11 mouse cellular contexts compared by ENCODE assay signal in the genomic region with DNA sequence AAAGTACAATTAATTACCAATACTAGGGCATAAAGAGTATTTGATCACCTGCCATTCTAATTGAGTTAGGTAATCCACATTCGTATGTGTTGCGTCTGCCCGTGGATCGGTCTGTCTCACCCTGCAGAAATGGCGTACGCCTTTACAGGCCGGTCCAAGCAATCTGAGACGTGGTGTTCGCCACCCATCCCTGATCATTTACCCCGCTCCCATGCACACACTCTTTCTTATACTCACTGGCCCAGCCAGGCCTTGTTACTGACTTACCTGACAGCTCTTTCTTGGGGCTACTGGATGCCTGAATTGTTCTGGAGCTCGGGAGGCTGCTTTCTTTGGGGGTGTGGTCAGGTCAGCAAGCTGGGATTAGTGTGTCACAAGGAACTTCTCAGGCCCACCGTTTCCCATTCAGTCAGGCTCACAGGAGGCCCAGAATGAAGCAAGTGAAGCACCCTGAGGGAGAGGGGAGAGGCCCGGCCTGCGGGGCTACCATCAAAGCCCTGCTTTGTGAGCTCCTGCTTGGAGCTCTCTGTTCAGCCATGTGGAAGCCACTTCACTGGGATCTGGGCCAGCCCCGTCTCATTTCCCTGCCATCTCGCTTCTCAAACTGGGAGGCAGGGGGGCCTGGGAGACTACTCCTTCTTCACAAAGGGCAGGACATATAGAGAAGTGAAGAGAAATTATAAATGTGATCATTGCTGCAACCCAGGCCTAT. TPM values are rescaled to one million over a fixed set of nuclear protein-coding genes. Genes with fewer than 3 reads are reported as not detected.
DNase-seq lines count a peak whose midpoint lies in the region; ATAC-seq and TF ChIP-seq lines count a peak whose summit lies in the region.
"Had no signal": no experiment of that assay in that cellular context is flagged by ENCODE, and none has a peak within 500 bp of the region (broad histone marks: within the 10 kb centered on the region; RNA-seq: fewer than 3 reads in every experiment).

TSS of gene Rlbp1 (minus strand) at position 627 of the 712 bp plus-strand sequence.

- H3K27ac ChIP-seq in embryonic facial prominence, embryonic 14.5 days (replicated peaks; ENCODE audit: low read depth, low read length): no peak within 1 kb of the TSS; the same call in 1 of the 2 replicates
- H3K27ac ChIP-seq in left cerebral cortex, adult 2 months: no peak within 1 kb of the TSS
- H3K27ac ChIP-seq in neural tube, embryonic 13.5 days (replicated peaks): peak within 1 kb of the TSS; percentile 55
- H3K27ac ChIP-seq in liver, embryonic 12.5 days: no peak within 1 kb of the TSS
- H3K27ac ChIP-seq: gastrocnemius, adult 2 months had no signal

- intact Hi-C loops in left cerebral cortex, adult 2 months (cut with DNase I): no loop called here

- no peaks in the 10 kb centered on the region for H3K27me3 ChIP-seq in embryonic facial prominence, embryonic 14.5 days (replicated peaks; ENCODE audit: control insufficient read depth, insufficient read depth, low read length)
- H3K27me3 ChIP-seq in neural tube, embryonic 13.5 days: no peaks in the 10 kb centered on the region
- peaks cover 14% of the 10 kb centered on the region; the same call in 1 of the 2 replicates for H3K27me3 ChIP-seq in liver, embryonic 12.5 days (replicated peaks)

- H3K9me3 ChIP-seq in embryonic facial prominence, embryonic 14.5 days (ENCODE audit: control insufficient read depth, low read length): no peaks in the 10 kb centered on the region
- H3K9me3 ChIP-seq in neural tube, embryonic 13.5 days: no peaks in the 10 kb centered on the region
- no peaks in the 10 kb centered on the region for H3K9me3 ChIP-seq in liver, embryonic 12.5 days (replicated peaks)

- no peak for TF ChIP-seq CTCF in left cerebral cortex, adult 2 months (IDR thresholded peaks at IDR 0.05)

- no peak for DNase-seq in frontal cortex, adult 2 months (ENCODE audit: extremely low spot score in 1 of 2, low spot score in 1 of 2)
- DNase-seq in frontal cortex, postnatal 14 days (ENCODE audit: low spot score in 2 of 2): no peak
- peak; percentile 43 for DNase-seq in embryonic facial prominence, embryonic 14.5 days (ENCODE audit: low spot score)
- peak in 1 of 2 experiments; percentile 30 for DNase-seq in left cerebral cortex, adult 2 months (ENCODE audit: extremely low spot score in 1 of 2, low spot score in 2 of 2)
- DNase-seq in adrenal gland, postnatal 25 days: no peak
- DNase-seq in adrenal gland, postnatal 36 days: no peak
- DNase-seq: gastrocnemius, adult 2 months; liver, postnatal 0 days; thymus, postnatal 36 days had no signal

- 56% methylated on average over 16 of the region's 16 CpGs for WGBS in embryonic facial prominence, embryonic 14.5 days
- WGBS in neural tube, embryonic 13.5 days: 65% methylated on average over 16 of the region's 16 CpGs
- WGBS in liver, embryonic 12.5 days (ENCODE audit: insufficient replicate concordance): 70% methylated on average over 16 of the region's 16 CpGs

- peak; percentile 68 for ATAC-seq in embryonic facial prominence, embryonic 14.5 days (ENCODE audit: low read depth)
- peak; percentile 62; the same call in 1 of the 2 replicates for ATAC-seq in neural tube, embryonic 13.5 days (ENCODE audit: low read depth)
- ATAC-seq in liver, embryonic 12.5 days: no peak
- ATAC-seq: liver, postnatal 0 days had no signal

- H3K4me3 ChIP-seq in embryonic facial prominence, embryonic 14.5 days (ENCODE audit: low read depth, low read length): no peak within 1 kb of the TSS
- peak within 1 kb of the TSS; percentile 14; the same call in 1 of the 2 replicates for H3K4me3 ChIP-seq in left cerebral cortex, adult 2 months
- no peak within 1 kb of the TSS for H3K4me3 ChIP-seq in neural tube, embryonic 13.5 days
- H3K4me3 ChIP-seq in liver, embryonic 12.5 days: no peak within 1 kb of the TSS
- H3K4me3 ChIP-seq: gastrocnemius, adult 2 months had no signal

- no peaks in the 10 kb centered on the region for H3K36me3 ChIP-seq in embryonic facial prominence, embryonic 14.5 days (ENCODE audit: control insufficient read depth, insufficient read depth, low read length)
- no peaks in the 10 kb centered on the region for H3K36me3 ChIP-seq in neural tube, embryonic 13.5 days
- no peaks in the 10 kb centered on the region for H3K36me3 ChIP-seq in liver, embryonic 12.5 days

- no peak within 1 kb of the TSS for H3K4me2 ChIP-seq in embryonic facial prominence, embryonic 14.5 days (ENCODE audit: low read depth, low read length)
- peak within 1 kb of the TSS; percentile 10; the same call in 1 of the 2 replicates for H3K4me2 ChIP-seq in neural tube, embryonic 13.5 days
- H3K4me2 ChIP-seq in liver, embryonic 12.5 days: no peak within 1 kb of the TSS

- peak within 1 kb of the TSS; percentile 15; the same call in 1 of the 2 replicates for H3K9ac ChIP-seq in embryonic facial prominence, embryonic 14.5 days (ENCODE audit: low read depth, low read length)
- 0 out of 2 replicates have a peak within 1 kb of the TSS, but pooled peaks have one; percentile 1 for H3K9ac ChIP-seq in neural tube, embryonic 13.5 days
- no peak within 1 kb of the TSS for H3K9ac ChIP-seq in liver, embryonic 12.5 days
- H3K9ac ChIP-seq: liver, postnatal 0 days had no signal

- no peaks in the 10 kb centered on the region for H3K4me1 ChIP-seq in embryonic facial prominence, embryonic 14.5 days (ENCODE audit: control insufficient read depth, insufficient read depth, low read length)
- H3K4me1 ChIP-seq in neural tube, embryonic 13.5 days (replicated peaks): peaks cover 28% of the 10 kb centered on the region
- H3K4me1 ChIP-seq in liver, embryonic 12.5 days: no peaks in the 10 kb centered on the region; the same call in 1 of the 2 replicates

RNA-seq across cellular contexts. Expression of gene Rlbp1, which starts in this region (rescaled TPM):
- polyA plus RNA-seq in frontal cortex, adult 2 months (2012; rRNA removed): 31.3 and 42.4 TPM in 2 replicates
- 2.5 and 3.4 TPM in 2 replicates for polyA plus RNA-seq in embryonic facial prominence, embryonic 14.5 days (2014; fragmentation: Nextera tagmentation; extraction: Ambion mirVana)
- total RNA-seq in left cerebral cortex, adult 2 months (2021): 10 to 100 TPM; 21.7 to 22.1 TPM
- 19.2 and 19.7 TPM in 2 replicates for polyA plus RNA-seq in neural tube, embryonic 13.5 days (2015; fragmentation: Nextera tagmentation; extraction: Ambion mirVana)
- total RNA-seq in adrenal gland, postnatal 25 days (2021): 0.70 TPM in 1 of 2 replicates, not detected in the other
- polyA plus RNA-seq in liver, embryonic 12.5 days (2016; fragmentation: Nextera tagmentation; extraction: Ambion mirVana): 0.10 TPM in 1 of 2 replicates, not detected in the other
- not detected for total RNA-seq in adrenal gland, postnatal 36 days (2021)
- total RNA-seq: gastrocnemius, adult 2 months had no signal

Comparison
In these comparisons a context has a peak if more than half of its experiments do, and no peak if none do; other contexts are left out.
1. RNA of gene Rlbp1 (total RNA-seq): 21.7 to 22.1 TPM in left cerebral cortex, adult 2 months; 0.70 TPM in adrenal gland, postnatal 25 days and not detected in adrenal gland, postnatal 36 days; every median in the first group is over 10 times any median in the second.